Mouse (Mus musculus) E14TG2a.4 (cell line): Measurements from ENCODE around the gene Eps8l1.

Experiments
- CTCF ChIP-seq: conservative IDR thresholded peaks from 2 replicates; pipeline ENCODE4 v1.5.1; 2014; ENCODE audit warnings: low read length
- NANOG ChIP-seq: IDR thresholded peaks from 2 replicates; pipeline ENCODE4 v1.6.1; 2014; ENCODE audit warnings: borderline replicate concordance, low read length, mixed read lengths
- POU5F1 ChIP-seq: IDR thresholded peaks from 2 replicates; pipeline ENCODE4 v1.6.1; 2014; ENCODE audit warnings: low read length, borderline replicate concordance

- TF ChIP-seq CTCF: no peak
- no peak for TF ChIP-seq POU5F1
- no peak for TF ChIP-seq NANOG
Measured at GRCm38 (mm10) chr7:4478021-4478795, 17.7 kb downstream of the Eps8l1 start.
